Mouse (Mus musculus) forebrain, postnatal 0 days (tissue): ENCODE results near the gene Cd3e. TPM values are rescaled to one million over a fixed set of nuclear protein-coding genes. Genes with fewer than 3 reads are reported as not detected.

Experiments
- ATAC-seq: fragments of 200-750 bp; cut with Nextera tagmentation; 2 replicates; pipeline ENCODE4 v1.8.0; 2017; ENCODE audit warnings: mild to moderate bottlenecking, moderate library complexity
- DNase-seq: peaks from one replicate; pipeline ENCODE4 v3.0.0-alpha.2; 2015
- H3K27ac ChIP-seq: fragments of 300-500 bp; sonication (generic); 2 replicates; pipeline ENCODE4 v1.5.1; 2014; ENCODE audit warnings: low read depth, mild to moderate bottlenecking, antibody characterized with exemption, low read length, moderate library complexity, mixed read lengths
- H3K27me3 ChIP-seq: fragments of 300-500 bp; sonication (generic); 2 replicates; pipeline ENCODE4 v1.6.1; 2014; ENCODE audit warnings: mild to moderate bottlenecking, low read length, mixed read lengths; ENCODE audit not compliant: insufficient read depth
- H3K36me3 ChIP-seq: fragments of 300-500 bp; sonication (generic); 2 replicates; pipeline ENCODE4 v1.6.1; 2014; ENCODE audit warnings: mild to moderate bottlenecking, moderate library complexity; ENCODE audit not compliant: insufficient read depth
- H3K4me1 ChIP-seq: fragments of 300-500 bp; sonication (generic); 2 replicates; pipeline ENCODE4 v1.6.1; 2014; ENCODE audit warnings: antibody characterized with exemption; ENCODE audit not compliant: insufficient read depth
- H3K4me2 ChIP-seq: fragments of 300-500 bp; sonication (generic); 2 replicates; pipeline ENCODE4 v1.6.1; 2014; ENCODE audit warnings: low read depth, mild to moderate bottlenecking, moderate library complexity
- H3K4me3 ChIP-seq: fragments of 300-500 bp; sonication (generic); 2 replicates; pipeline ENCODE4 v1.5.1; 2014; ENCODE audit warnings: low read depth, low read length, mixed read lengths
- H3K9ac ChIP-seq: fragments of 300-500 bp; sonication (generic); 2 replicates; pipeline ENCODE4 v1.6.1; 2014; ENCODE audit warnings: mild to moderate bottlenecking
- H3K9me3 ChIP-seq: fragments of 300-500 bp; sonication (generic); 2 replicates; pipeline ENCODE4 v1.6.1; 2016; ENCODE audit warnings: low read length
- CTCF ChIP-seq: sonication (generic); IDR thresholded peaks from 2 replicates; pipeline ENCODE4 v1.5.1; 2016; ENCODE audit warnings: antibody characterized with exemption, control low read depth, low read depth
- WGBS: fragments of 180-500 bp; shearing (Covaris S2); extraction: QIAGEN DNeasy Blood & Tissue Kit; methylation state at CpG from one replicate; pipeline ENCODE4 v1.1.7; 2014; 5-methylcytosine and 5-hydroxymethylcytosine counted together
- polyA plus RNA-seq: library from polyadenylated mRNA; unstranded; fragments of >200 nt; fragmentation: Nextera tagmentation; extraction: Ambion mirVana; gene quantifications from 2 replicates; pipeline ENCODE4 v1.2.1, GENCODE M21; 2015
- total RNA-seq: library from RNA; depleted of rRNA; stranded (reverse); fragments of >200 nt; gene quantifications from 2 replicates; pipeline ENCODE4 v1.2.3, GENCODE M21; 2014

Cd3e gene
- total and polyA plus RNA-seq, 2 experiments from 2014 or later: not detected

DNA sequence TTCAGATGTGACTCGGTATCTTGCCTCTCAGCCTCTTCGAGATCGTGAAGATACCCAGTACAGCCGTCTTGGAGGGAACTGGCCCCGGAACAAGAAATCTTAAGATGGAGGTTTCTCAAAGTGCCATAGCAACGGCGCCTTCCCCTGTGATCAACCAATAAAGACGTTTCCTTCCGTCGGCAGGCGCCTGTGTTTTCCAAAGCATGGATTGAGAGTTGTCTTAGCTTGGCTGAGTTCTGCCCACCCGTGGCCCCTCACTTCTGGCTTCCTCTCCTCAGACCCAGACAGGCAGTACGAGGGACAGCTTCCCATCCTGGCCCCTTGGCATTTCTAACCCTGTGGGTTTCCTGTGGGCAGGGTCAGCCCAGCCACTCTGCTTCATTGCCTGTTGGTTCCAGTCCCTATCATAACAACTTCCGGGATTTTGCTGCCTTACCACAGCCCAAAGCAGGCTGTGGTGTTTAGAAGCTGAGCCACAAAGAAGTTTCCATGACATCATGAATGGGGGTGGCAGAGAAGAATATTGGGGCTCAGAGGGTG is 23.1 kb downstream of the Cd3e start:
- no peaks in the 10 kb centered on the region for H3K9me3 ChIP-seq
- no peak overlapping the region for H3K4me2 ChIP-seq
- no peak for TF ChIP-seq CTCF
- no peaks in the 10 kb centered on the region; the same call in 1 of the 2 replicates for H3K27me3 ChIP-seq
- H3K4me3 ChIP-seq: no peak overlapping the region
- 68% methylated on average over 14 of the region's 14 CpGs for WGBS
- H3K27ac ChIP-seq: no peak overlapping the region
- H3K9ac ChIP-seq: no peak overlapping the region
- peak; percentile 14 for DNase-seq
- no peaks in the 10 kb centered on the region for H3K4me1 ChIP-seq
- ATAC-seq: no peak; the same call in 1 of the 2 replicates
- H3K36me3 ChIP-seq: no peaks in the 10 kb centered on the region

GRCm38 (mm10) chr9:44985721-44986161 is 23.7 kb downstream of the Cd3e start:
- ATAC-seq: no peak
- Histone ChIP-seq H3K27ac (no peak overlapping the region), H3K4me2 (no peak overlapping the region), H3K9me3 (no peaks in the 10 kb centered on the region), H3K4me3 (no peak overlapping the region), H3K9ac (no peak overlapping the region), H3K36me3 (no peaks in the 10 kb centered on the region), H3K4me1 (no peaks in the 10 kb centered on the region), H3K27me3 (no peaks in the 10 kb centered on the region; the same call in 1 of the 2 replicates)
- 88% methylated on average over 3 of the region's 3 CpGs for WGBS
- no peak for TF ChIP-seq CTCF
- no peak for DNase-seq

GRCm38 (mm10) chr9:44983001-44983400 is 26.4 kb downstream of the Cd3e start:
- no peaks in the 10 kb centered on the region for H3K4me1 ChIP-seq
- TF ChIP-seq CTCF: no peak
- H3K9me3 ChIP-seq: no peaks in the 10 kb centered on the region
- no peak overlapping the region for H3K27ac ChIP-seq
- no peak for ATAC-seq
- no peaks in the 10 kb centered on the region; the same call in 1 of the 2 replicates for H3K27me3 ChIP-seq
- no peak overlapping the region for H3K9ac ChIP-seq
- no peak overlapping the region for H3K4me2 ChIP-seq
- no peak overlapping the region for H3K4me3 ChIP-seq
- no peaks in the 10 kb centered on the region for H3K36me3 ChIP-seq
- 83% methylated on average over 2 of the region's 2 CpGs for WGBS
- DNase-seq: no peak

GRCm38 (mm10) chr9:44982531-44982930 is 26.9 kb downstream of the Cd3e start:
- ATAC-seq: no peak
- DNase-seq: no peak
- H3K27ac ChIP-seq: no peak overlapping the region
- no peaks in the 10 kb centered on the region for H3K9me3 ChIP-seq
- H3K9ac ChIP-seq: no peak overlapping the region
- H3K36me3 ChIP-seq: no peaks in the 10 kb centered on the region
- no peaks in the 10 kb centered on the region for H3K4me1 ChIP-seq
- WGBS: 88% methylated on average over 3 of the region's 3 CpGs
- TF ChIP-seq CTCF: no peak
- H3K4me2 ChIP-seq: no peak overlapping the region
- no peak overlapping the region for H3K4me3 ChIP-seq
- H3K27me3 ChIP-seq: peaks cover 4% of the 10 kb centered on the region; the same call in 1 of the 2 replicates

- Histone ChIP-seq H3K9me3 (no peaks in the 10 kb centered on the region), H3K9ac (no peak overlapping the region), H3K27ac (no peak overlapping the region), H3K4me2 (no peak overlapping the region), H3K4me3 (no peak overlapping the region), H3K4me1 (no peaks in the 10 kb centered on the region), H3K27me3 (peaks cover 7% of the 10 kb centered on the region; the same call in 1 of the 2 replicates), H3K36me3 (no peaks in the 10 kb centered on the region)
- WGBS: 89% methylated on average over 8 of the region's 8 CpGs
- DNase-seq (no peak), ATAC-seq (no peak)
- no peak for TF ChIP-seq CTCF
Observed at GRCm38 (mm10) chr9:44982081-44982480, 27.3 kb downstream of the Cd3e start.

DNA sequence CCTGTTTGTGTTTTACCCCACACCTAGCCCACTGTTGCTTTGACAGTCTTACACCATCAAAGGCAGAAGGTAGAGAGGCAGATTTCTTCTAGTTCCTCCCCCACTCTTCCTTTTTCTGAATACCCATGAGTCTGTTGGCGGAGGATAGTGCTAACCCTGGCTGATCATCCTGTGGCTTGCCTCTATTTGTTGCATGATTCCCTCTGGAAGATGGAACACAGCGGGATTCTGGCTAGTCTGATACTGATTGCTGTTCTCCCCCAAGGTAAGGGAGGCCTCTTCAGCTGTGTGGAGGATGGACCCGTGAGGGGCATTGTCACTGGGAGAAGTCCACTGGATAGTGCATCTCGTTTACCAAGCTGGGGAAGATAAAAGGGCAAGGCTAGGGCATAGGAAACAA is 27.8 kb downstream of the Cd3e start, which contains the start of gene Cd3d:
TSS of gene Cd3d (plus strand) at position 111 of the 400 bp plus-strand sequence.
- DNase-seq (no peak), ATAC-seq (no peak)
- WGBS: 70% methylated on average over 4 of the region's 4 CpGs
- H3K9ac ChIP-seq: no peak within 1 kb of the TSS
- H3K4me3 ChIP-seq: no peak within 1 kb of the TSS
- H3K36me3 ChIP-seq: no peaks in the 10 kb centered on the region
- no peak within 1 kb of the TSS for H3K4me2 ChIP-seq
- no peaks in the 10 kb centered on the region for H3K9me3 ChIP-seq
- TF ChIP-seq CTCF: no peak
- no peaks in the 10 kb centered on the region for H3K4me1 ChIP-seq
- H3K27me3 ChIP-seq: peaks cover 7% of the 10 kb centered on the region; the same call in 1 of the 2 replicates
- H3K27ac ChIP-seq: no peak within 1 kb of the TSS

GRCm38 (mm10) chr9:44981104-44981503 is 28.3 kb downstream of the Cd3e start:
- DNase-seq: no peak
- WGBS: 90% methylated on average over 2 of the region's 2 CpGs
- no peak for ATAC-seq
- Histone ChIP-seq H3K4me2 (no peak overlapping the region), H3K27me3 (peaks cover 11% of the 10 kb centered on the region), H3K36me3 (no peaks in the 10 kb centered on the region), H3K4me1 (no peaks in the 10 kb centered on the region), H3K27ac (no peak overlapping the region), H3K9me3 (no peaks in the 10 kb centered on the region), H3K9ac (no peak overlapping the region), H3K4me3 (no peak overlapping the region)
- no peak for TF ChIP-seq CTCF
